Mouse (Mus musculus) left cerebral cortex, adult 18-20 months (tissue): ENCODE data around the gene Mtmr12. TPM values are rescaled to one million over a fixed set of nuclear protein-coding genes. Genes with fewer than 3 reads are reported as not detected.

Experiments used
- DNase-seq, 2 experiments: peaks; one replicate each; pipeline ENCODE4 v3.0.0; 2021 to 2022; ENCODE audit warnings: low spot score in 2 of 2, mixed read lengths in 1 of 2
- total RNA-seq, 2 experiments: library from RNA; stranded (reverse); gene quantifications; 2 replicates each; pipeline ENCODE4 v1.2.3; 2021

The Mtmr12 gene
- total RNA-seq, 2 experiments from 2014 or later: 52.2 to 56.4 TPM

DNA sequence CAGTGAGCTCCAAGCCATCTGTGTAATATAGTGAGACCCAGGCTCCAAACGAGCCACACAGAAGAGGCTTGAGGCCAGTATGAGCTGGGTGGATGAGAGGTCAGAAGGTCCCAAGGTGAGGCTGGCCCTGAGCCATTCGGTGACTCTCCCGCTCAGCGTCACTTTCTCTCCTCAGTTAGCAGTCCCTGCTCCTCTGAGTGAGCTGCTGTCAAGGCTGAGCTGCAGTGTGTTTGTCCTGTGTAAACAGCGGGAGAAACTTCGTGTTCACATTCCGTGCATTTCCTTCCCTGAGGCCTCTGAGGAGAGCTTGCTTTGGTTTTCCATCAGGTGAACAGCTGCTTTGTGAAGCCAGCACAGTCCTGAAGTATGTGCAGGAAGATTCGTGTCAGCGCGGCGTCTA lies 27.6 kb downstream of the Mtmr12 start:
- no peak for DNase-seq

GRCm38 (mm10) chr15:12233021-12233420 lies 28.2 kb downstream of the Mtmr12 start:
- no peak for DNase-seq

DNA sequence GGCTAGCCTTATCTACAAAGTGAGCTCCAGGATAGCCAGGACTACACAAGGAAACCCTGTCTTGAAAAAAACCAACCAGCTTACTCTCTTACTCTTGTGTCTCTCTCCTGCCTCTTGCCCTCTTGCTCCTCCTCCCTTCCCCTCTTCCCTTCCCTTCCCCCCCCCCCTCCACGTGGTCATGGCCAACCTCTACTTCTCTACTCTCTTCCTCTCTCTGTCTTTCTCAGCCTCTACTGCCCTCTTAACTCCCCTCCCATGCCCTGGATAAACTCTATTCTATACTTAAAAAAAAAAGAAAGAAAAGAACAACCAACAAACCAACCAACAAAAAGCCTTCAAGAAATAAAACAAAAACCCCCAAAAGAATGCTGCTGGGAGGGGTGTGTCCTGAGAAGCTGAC lies 30.7 kb downstream of the Mtmr12 start:
- no peak for DNase-seq

GRCm38 (mm10) chr15:12235983-12236382 lies 31.2 kb downstream of the Mtmr12 start:
- DNase-seq: no peak

GRCm38 (mm10) chr15:12236961-12237360 lies 32.1 kb downstream of the Mtmr12 start:
- DNase-seq: no peak

- DNase-seq: no peak
Observed at GRCm38 (mm10) chr15:12237539-12237938, 32.7 kb downstream of the Mtmr12 start.

GRCm38 (mm10) chr15:12238337-12238736 lies 33.5 kb downstream of the Mtmr12 start:
- DNase-seq: no peak

- DNase-seq: no peak
Observed at GRCm38 (mm10) chr15:12240705-12241328, 36.0 kb downstream of the Mtmr12 start.

GRCm38 (mm10) chr15:12243792-12244191 lies 39.0 kb downstream of the Mtmr12 start:
- DNase-seq: no peak

- peak in 1 of 2 experiments; percentile 49 for DNase-seq
Observed at GRCm38 (mm10) chr15:12245580-12246359, 40.9 kb downstream of the Mtmr12 start.

- DNase-seq: no peak
Observed at GRCm38 (mm10) chr15:12246360-12247158, 41.7 kb downstream of the Mtmr12 start.

- DNase-seq: no peak
Observed at GRCm38 (mm10) chr15:12247159-12247603, 42.4 kb downstream of the Mtmr12 start.

- DNase-seq: no peak
Observed at GRCm38 (mm10) chr15:12248279-12248678, 43.5 kb downstream of the Mtmr12 start.

DNA sequence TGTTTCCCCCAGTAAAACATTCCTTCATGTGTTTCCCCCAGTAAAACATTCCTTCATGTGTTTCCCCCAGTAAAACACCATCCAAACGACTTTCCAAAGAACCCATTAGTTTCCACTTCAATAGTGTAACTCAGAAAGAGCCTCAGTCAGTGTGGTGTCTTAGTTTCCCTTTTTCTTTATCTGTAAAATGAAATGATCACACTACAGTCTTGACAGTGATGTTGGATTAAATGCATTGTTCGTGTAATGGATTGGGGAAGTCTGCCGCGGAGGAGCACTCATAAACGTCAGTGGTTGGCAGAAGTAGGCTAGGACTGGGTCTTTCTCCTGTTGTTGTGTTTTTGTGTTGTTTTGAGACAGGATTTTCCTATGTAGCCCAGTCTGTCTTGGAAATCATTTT lies 45.5 kb downstream of the Mtmr12 start:
- DNase-seq: no peak

GRCm38 (mm10) chr15:12251416-12252140 lies 46.8 kb downstream of the Mtmr12 start:
- no peak for DNase-seq

DNA sequence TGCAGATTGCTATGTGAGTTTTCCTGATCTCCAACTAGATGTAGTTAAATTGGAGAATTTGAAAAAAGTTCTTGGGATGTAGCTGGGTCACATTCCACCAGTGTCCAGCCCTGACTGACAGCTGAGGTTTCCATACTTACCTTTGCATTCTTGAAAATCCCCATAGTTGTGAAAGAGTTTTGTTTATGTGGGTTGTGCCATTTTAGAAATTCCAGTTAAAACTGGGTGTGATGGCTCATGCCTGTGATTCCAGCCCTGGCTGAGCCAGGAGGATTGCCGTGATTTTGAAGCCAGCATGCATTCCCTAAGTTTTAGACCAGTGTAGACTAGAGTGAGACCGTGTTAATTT lies 47.3 kb downstream of the Mtmr12 start:
- DNase-seq: no peak

- no peak for DNase-seq
Observed at GRCm38 (mm10) chr15:12257730-12258494, 53.1 kb downstream of the Mtmr12 start.

GRCm38 (mm10) chr15:12263056-12263455 lies 58.2 kb downstream of the Mtmr12 start:
- no peak for DNase-seq

DNA sequence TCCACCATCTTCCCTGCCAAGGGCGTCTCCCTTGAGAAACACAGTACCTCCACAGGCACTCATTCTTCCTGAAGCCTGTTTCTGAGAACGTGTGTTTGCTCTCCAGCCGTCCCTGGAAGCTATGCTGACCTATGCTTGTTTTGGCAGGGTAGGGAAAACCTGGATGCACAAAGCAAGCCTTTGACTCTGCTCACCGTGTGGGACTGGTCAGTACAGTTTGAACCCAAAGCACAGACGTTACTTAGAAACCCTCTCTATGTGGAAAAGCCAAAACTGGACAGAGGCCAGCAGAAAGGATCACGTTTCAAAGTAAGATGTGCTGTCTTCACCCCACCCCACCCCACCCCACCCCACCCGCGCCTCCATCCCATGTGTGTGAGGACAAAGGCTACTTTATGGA lies 61.6 kb downstream of the Mtmr12 start:
- DNase-seq: no peak

DNA sequence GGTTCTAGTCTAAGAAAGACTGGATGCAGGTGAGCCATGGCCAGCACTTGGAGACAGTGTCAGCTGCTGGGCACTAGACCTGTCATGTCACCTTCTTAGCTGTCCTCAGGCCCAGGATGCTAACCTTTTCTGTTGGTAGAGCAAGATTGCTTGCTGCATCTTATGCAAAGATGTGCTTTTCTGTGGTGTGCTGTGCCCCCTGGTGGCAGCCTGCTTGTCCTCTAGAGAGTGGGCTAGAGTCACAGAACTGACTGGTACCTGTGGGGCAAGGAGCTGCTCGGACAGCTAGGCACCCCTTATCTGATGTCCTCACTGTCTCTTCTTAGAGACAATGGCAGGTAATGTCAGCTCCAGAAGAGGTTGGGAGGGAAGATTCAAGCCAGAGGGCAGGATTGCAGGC lies 63.2 kb downstream of the Mtmr12 start:
- peak; percentile 65 to 76 for DNase-seq

GRCm38 (mm10) chr15:12271340-12271739 lies 66.5 kb downstream of the Mtmr12 start:
- no peak for DNase-seq
